Mouse (Mus musculus): Measurements from ENCODE around the gene Fosb.

The Fosb gene

DNA sequence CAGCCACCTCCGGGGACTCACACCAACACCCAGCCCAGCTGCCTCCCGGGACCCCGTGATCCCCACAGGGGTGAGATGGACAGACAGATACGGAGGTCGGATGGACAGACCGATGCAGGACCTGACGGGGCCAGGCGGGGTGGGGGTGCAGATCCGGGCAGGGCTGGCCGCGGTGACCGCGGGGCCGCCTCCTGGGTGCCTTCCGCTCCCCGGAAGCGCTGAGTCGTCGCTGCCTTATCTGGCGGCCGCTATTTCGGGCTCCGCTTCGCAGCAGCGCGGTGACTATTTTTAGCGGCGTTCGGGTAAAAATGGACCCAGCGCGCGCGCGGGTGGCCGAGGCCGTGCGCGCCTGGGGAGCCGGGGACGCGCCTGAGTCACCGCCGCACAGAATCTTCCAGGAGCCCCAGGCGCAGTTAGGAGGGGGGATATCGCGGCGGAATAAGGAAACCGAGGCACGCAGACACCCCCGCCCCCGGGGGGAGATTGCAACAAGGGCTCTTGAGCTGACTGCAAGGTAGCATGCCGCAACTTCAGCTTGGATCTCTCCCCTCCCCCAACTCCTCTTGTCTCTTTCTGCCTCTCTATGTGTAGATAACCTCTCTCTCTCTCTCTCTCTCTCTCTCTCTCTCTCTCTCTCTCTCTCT, 23.0 kb upstream of the Fosb start:
- CTCF ChIA-PET = interaction anchor here (0.6 to 1.2 kb wide), 7 partner anchors 9 to 30 kb away, joined by 3 to 18 read pairs (median 4); no protein-coding TSS in a partner anchor

DNA sequence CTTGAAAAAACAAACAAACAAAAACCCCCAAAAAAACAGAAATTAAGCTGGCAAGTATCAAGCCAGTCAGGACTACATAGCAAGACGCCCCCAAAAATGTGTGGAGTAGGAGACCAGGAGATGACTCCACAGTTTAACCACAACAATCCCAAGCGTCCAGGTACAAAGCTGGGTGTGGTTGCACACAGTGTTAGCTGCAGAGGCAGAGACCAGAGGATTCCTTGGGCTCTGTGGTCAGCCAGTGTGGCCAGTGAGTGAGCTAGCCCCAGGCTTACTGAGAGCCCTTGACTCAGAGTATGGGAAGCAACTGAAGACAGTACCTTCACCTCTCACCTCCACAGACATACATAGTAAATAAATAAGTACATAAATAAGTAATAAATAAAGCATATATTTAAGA, 22.1 kb upstream of the Fosb start:
- CTCF ChIA-PET = interaction anchor here (0.9 to 1.2 kb wide), 2 partner anchors 10 to 21 kb away, joined by 3 read pairs; no protein-coding TSS in a partner anchor

DNA sequence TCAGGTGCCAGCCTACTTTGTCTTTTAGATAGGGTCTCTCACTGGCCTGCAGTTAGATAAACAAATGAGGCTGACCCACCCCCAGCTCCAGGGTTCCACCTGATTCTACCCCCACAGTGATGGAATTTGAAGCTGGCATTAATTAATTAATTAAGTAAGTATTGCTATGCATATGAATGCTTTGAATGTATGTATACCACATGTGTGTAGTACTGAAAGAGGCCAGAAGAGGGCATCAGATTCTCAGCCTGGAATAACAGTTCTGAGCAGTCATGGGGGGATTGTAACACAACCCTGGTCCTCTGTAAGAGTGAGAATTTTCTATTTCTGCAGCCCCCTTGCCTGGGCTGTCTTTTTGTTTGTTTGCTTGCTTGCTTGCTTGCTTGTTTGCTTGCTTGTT, 18.6 kb upstream of the Fosb start:
- CTCF ChIA-PET = interaction anchor here (0.6 kb wide), 1 partner anchor 151 kb away, joined by 3 read pairs; no protein-coding TSS in a partner anchor

DNA sequence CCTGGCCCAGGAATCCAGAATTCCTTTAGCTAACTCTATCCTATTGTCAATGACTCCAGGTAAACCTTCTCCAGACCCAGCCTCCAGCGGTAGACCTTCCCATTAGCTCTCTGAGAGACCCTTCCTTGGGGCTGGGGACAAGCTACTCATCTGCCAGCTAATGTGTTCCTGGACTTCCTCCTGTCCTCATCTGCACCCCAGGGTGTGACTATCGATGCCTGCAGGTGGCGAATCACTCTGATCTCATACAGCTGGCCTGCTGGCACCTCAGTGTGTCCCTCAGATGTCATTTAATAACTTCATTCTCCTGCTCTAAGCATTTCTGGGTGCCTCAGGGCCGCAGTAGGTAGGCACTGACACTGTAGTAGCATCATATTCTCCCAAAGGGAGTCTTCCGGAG, 17.9 kb upstream of the Fosb start:
- CTCF ChIA-PET = interaction anchor here (0.6 kb wide), 1 partner anchor 151 kb away, joined by 3 read pairs; no protein-coding TSS in a partner anchor

DNA sequence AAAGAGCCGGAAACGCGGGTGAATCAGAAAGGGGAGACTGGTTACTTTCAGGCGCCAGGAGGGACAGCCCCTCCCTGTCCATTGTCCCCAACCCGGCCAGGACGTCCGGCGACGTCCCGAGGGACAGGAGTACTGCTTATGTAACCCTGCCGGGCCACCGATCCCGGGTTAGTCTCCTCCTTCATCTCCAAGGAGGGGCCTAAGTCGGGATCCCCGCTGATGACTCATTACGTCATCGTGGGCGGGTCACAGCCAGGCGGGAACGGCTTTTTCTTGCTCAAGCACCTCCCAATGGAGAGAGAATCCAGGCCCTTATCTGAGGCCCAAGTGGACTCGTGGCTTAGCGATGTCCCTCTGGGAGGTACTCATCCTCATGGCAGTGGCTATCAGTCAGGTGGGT, 17.3 kb upstream of the Fosb start:
- CTCF ChIA-PET = no interaction called here

DNA sequence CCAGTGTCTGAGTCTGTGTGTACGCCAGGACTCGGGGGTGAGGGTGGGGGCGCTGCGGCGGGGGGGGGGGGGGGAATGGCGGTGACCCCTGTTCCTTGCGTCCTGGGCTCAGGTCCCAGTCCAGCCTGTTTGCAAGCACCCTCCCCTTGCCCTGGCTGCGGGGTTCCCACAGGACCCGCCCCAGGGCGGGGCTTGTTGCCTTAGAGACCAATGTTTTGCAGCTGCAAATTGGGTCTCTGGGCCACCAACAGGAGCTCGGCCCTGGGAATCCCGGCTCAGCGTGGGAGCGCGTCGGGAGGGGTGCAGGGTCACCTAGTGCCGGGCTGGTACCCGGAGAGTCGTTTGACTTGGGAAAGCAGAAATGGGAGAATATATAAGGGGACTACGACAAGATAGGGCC, 16.5 kb upstream of the Fosb start:
- CTCF ChIA-PET = no interaction called here

DNA sequence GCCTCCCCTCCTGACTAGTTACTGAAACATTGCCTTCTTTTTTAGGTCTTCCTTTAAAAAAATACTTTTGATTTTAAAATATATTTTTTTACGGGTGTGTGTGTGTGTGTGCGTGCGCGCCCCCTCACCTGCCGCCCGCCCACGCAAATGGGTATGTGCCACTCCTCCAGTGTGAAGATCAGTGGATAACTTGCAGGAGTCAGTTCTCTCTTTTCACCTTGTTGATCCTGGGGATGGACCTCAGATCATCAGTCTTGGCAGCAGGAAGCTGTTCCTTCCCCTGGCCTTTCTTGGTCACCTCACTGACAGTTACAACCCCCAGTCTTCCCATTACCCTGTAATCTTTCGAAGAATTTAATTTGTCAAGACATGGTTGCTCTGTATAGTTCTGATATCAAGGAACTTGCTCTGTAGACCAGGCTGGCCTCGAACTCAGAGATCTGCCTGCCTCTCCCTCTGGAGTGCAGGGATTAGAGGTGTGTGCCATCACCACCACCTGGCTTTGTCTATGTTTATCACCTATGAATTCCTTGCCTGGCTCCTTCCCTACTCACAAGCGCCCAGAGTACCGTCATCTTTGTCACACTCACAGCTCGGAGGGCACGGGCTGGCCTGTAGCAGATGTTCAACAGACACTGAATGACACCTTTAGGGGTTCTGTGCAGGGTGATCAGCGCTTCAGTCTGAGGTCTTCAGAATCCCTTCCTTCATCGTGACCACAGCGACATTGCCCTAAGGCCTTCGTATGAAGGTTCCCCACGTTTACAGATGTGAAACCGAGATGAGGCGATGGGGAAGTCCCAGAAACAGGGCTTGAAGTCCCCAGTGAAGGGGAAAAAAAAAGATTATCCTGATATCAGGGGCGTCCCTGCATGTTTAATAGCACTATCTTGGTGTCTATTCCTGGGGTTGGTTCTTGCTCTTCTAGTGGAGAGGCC, 15.7 kb upstream of the Fosb start:
- CTCF ChIA-PET = no interaction called here

DNA sequence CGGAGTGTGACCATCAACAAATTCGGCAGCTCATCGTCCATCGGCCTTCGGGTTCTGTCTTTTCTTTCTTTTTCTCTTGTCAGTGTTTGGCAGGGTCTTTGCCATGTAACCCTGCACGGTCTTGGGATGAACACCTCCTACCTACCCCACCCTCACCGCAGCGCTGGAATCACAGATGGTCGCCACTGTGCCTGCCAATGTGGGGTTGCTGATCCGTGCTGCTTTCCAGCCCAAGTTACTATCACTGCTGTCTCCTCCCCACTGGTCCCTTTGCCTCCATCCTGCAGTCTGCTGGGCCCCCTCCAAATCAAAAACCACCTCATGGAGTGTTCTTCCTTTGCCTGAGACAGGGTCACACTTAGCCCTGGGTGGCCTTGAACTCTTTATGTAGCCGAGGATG, 14.4 kb upstream of the Fosb start:
- CTCF ChIA-PET = interaction anchor here (0.6 kb wide), 1 partner anchor 9 kb away, joined by 7 read pairs; no protein-coding TSS in a partner anchor

DNA sequence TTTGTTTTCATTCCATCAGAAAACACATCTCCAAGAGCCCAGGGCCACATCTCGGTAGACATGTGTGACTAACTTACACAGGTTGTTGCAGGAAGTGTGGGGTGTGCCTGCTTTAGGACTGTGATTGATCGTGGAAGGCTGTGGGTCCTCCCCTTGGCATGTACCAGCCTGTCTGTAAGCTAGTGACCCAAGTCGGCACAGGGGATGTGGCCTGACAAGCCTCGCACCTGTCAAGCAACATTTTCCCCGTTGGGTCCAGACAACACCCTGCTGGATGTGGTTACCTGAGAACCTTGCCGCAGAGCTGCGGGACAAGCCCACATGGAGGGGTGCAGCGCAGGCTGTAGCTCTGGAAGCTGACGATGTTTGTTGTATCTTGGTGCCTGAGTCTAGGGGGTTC, 12.6 kb upstream of the Fosb start:
- CTCF ChIA-PET = no interaction called here

DNA sequence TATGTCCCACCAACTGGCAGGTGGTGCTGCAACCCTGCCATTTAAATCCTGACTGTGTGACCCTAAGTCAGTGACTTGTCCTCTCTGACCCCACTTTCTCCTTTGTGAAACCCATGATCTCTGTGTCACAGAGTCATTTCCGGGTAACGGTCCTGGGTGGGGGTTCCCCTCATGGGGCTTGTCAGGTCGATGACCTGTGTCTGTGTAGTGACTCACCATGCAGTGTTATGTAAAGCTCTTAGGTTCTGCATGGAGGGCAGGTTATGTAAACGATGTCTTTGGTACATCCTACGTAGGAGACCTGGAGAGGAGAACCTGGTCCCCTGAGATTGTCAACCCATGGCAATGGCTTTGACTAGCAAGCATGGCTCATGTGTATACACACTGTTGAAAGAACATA, 11.6 kb upstream of the Fosb start:
- CTCF ChIA-PET = no interaction called here

DNA sequence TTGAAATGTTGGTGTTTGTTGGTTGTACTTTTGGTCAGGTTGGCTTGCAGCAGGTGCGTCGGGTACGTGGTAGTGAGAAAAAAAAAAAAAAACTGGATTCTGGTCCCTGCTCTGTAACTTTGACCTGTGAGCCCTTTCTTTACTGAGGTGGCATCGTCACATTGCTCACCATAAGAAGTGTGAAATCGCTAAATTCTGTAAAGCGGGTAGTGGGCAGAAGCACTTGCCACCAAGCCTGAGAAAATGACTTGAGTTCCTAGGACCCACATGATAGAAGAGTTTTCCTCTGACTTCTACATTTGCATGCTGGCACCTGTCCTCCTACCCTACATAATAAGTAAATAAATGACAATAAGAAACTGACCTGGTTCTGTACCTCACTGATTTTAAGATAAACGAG, 10.8 kb upstream of the Fosb start:
- CTCF ChIA-PET = no interaction called here

DNA sequence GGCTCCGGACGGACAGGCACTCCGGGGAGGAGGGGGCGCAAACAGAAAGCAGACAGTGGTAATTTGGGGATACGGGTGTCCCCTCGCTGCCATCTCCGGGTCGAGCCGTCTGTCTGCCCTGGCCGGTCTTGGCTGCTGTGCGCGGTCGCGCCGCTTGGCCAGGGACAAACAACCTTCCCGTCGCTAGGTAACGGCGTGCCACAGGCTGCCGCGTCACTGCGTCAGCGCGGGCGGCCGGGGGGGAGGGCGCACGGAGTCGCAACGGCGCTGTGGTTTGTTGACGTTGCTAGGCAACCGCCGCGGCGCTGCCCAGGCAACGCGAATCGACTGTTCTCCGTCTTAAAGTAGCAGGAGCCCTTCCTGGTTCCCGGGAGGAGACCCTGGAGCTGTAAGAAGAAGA, 10.1 kb upstream of the Fosb start:
- CTCF ChIA-PET = no interaction called here

DNA sequence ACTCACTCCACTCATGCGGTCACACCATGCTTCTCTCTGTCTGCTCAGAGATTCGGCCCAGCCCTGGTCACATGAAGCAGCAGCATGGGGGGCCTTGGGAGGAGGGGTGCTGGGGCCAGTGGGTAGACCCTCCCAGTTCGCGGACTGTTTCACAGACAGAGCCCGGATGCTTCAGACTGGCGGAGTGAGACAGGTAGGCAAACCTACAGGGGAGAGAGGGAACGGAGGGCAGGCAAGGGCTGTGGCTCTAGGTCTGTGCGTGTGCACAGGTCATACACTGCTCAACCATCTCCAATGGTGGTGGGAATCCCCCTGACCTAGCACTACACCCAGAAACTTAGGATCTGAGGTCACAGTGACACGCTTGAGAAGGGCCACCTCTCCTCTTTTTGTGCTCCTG, 9.6 kb upstream of the Fosb start:
- CTCF ChIA-PET = no interaction called here

DNA sequence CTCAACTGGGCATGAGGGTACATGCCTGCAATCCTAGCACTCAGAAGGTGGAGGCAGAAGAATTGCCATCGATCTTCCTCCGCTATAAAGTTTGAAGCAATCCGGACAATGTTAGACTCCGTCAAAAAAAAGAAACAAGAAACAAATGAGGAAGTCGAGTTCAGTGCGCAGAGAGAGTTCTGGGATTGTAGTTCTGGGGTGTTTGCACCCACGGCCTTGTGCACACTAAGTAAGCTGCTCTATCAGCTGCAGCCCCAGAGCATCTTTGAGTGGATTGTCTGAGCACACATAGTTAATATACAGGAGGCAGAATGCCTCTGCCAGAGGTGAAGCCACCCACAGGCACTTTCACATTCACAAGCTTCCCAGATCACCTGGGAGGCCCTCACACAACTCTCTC, 8.8 kb upstream of the Fosb start:
- CTCF ChIA-PET = interaction anchor here (0.6 to 0.7 kb wide), 2 partner anchors 9 to 16 kb away, joined by 3 to 5 read pairs; partner anchors contain the start of gene Fosb

DNA sequence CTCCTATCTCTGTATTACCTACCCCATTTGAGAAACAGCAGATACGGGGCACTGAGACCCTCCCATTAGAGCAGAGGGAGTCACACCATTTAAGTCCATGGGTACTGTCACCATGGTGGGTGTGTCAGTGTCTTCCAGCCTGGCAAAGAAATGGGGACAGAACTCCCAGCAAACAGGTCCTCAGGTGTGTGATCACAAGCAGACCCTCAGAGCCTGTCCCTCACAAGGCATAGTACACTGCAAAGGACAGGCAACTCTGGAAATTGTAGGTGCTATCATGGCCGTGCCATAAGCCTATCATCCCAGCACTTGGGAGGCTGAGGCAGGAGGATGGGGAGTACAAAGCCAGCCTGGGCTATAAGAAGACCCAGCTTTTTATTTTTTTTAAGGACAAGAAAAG, 8.3 kb upstream of the Fosb start:
- CTCF ChIA-PET = interaction anchor here (0.6 kb wide), 1 partner anchor 16 kb away, joined by 5 read pairs; no protein-coding TSS in a partner anchor

DNA sequence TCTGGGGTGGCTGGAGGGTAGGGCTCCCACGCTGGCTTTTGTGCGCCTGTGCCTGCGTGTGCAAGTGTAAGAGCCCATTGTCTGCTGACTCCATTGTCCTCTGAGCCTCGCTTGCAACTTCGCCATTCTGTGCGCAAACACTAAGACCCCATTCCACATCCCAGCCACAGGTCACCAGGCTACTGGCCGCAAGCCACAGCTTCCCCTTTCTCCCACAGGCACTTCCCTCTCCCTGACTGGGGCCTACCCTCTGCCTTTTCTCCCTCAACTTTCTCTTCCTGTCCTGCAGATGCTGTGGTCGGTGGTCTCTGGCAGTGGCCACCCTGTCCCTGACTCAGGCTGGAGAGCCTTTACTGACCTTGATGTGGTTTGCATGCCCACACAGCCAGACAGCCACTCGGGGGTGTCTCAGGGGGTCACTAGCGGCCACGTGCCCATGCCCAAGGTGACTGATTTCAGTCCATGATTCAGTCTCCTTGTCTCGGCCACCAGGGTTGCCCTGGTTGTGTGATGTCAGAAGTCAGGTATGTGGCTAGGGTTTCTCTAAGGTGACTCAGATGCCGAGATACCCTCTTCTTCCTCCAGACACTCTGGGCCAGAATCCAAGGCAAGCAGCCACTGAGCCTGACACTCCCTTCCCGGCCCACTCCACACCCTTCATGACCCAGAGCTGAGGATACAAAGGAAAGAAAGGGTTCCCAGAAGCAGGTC, 6.8 kb upstream of the Fosb start:
- CTCF ChIA-PET = interaction anchor here (0.9 kb wide), 2 partner anchors 16 to 18 kb away, joined by 4 read pairs; no protein-coding TSS in a partner anchor

DNA sequence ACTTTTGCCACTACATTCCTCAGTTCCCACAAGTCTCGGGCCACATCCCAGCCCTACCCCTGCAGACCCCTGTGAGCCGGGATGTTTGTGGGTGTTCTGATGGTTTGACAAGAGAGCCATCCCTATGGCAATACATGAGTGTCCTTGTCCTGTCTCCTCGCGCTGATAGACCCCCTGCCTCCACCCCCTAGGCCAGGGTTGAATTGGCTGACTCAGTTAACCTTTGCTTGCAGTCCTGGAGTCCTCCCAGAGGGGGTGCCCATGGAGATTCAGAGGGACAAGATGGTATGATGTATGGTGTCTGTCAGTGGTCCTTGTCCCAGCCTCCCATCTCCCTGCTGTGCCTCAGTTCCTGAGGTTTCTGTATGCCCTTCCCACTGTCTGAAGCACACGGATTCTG, 4.2 kb upstream of the Fosb start:
- CTCF ChIA-PET = no interaction called here

DNA sequence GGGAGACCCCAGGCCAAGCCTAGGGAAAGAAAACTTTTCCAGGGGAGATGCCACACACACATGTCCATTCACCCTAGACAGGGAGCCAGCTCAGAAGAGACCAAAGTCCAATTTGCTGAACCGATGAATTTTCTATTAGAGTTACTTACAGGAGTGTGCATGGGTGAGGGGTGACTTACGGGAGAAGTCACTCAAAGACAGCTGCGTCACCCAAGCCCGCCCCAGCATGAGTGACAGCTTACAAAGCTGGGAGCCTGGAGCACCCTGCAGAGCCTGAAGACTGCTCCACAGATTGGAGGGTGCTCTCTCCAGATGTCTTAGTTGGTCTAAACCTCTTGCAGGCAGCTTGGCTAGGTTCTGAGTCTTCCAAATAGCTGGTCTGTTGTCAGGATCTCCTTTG, 2.1 kb upstream of the Fosb start:
- CTCF ChIA-PET = interaction anchor here (0.7 kb wide), 1 partner anchor 21 kb away, joined by 3 read pairs; no protein-coding TSS in a partner anchor

DNA sequence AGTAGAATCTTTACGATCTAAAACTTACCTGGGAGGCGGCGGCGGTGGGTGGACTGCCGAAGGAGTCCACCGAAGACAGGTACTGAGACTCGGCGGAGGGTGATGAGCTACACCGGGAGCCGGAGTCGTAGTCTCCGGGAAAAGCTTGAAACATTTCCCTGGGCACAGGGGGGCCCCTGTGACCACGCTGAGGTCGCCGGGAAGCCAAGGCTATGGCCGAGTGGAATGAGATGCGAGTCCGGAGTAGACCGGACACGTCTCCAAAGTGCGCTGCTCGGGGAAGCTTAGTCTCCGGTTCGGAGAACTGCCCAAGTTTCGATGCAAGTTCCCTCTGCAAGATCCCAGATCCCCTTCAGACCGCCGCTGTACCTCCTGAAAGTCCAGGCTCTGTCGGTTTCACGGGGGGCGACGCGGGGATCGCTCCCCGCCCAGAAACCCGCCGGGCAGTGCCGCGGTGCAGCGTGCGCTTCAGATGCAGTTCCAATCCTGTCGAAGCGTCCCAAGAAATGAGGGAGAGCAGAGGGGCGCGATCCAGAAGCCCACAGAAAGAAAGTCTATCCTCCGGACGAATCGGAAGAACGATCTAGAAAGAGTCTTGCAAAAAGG, 470 bp downstream of the Fosb start:
- CTCF ChIA-PET = interaction anchor here (0.5 to 1.1 kb wide), 4 partner anchors 9 to 132 kb away, joined by 3 to 9 read pairs (median 4); no protein-coding TSS in a partner anchor

DNA sequence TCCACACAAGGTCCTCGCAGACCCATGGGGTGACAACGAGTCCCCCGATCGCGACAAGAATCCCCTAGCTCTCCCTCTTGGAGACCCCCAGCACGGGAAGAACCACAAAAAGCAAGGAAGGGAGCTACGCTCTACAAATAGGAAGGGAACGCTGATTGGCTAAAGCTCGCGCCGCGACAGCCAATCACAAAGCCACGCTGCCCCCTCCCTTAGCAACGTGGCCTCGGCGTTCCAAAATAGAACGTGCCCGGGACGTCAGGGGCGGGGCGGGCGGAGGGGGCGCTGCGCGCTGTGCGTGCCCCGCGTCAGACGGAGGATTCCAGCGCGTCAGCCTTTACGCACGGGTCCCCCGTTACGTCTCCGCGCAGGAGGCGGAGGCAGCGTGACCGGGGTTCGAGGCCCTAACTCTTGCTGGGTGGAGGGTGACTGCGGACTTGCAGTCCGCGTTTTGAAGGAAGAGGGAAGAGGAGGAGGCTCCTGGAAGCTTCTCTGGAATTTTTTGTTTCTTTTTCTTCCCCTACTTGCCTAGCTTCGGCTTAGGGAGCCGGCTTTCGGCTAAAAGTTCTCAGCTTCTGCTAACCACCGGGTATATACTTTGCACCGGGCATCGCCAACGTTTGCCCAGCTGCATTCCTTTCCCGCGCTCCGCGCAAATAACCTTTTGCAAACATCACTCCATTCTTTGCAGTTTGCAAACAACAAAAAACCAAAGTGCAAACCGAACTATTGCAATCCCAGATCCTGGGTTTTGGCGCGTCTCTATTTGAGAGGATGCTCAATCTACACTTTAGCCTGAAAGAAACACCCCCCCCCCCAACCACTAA, 1.2 kb downstream of the Fosb start:
- CTCF ChIA-PET = interaction anchor here (0.5 to 1.1 kb wide), 5 partner anchors 24 to 132 kb away, joined by 3 to 9 read pairs (median 4); no protein-coding TSS in a partner anchor

Measured in spleen, embryonic (tissue).